Mouse (Mus musculus) liver, embryonic 12.5 days (tissue): ENCODE data around the gene Slc24a3. TPM values are rescaled to one million over a fixed set of nuclear protein-coding genes. Genes with fewer than 3 reads are reported as not detected.

Experiments
- ATAC-seq: fragments of 200-750 bp; cut with Nextera tagmentation; 2 replicates; pipeline ENCODE4 v1.8.0; 2017; ENCODE audit warnings: moderate number of reproducible peaks, mild to moderate bottlenecking, moderate library complexity
- H3K27ac ChIP-seq: fragments of 300-500 bp; sonication (generic); 2 replicates; pipeline ENCODE4 v1.5.1; 2016; ENCODE audit warnings: mild to moderate bottlenecking
- H3K27me3 ChIP-seq: fragments of 300-500 bp; sonication (generic); replicated peaks from 2 replicates; pipeline ENCODE4 v1.6.1; 2016; ENCODE audit warnings: mild to moderate bottlenecking, moderate library complexity
- H3K36me3 ChIP-seq: fragments of 300-500 bp; sonication (generic); 2 replicates; pipeline ENCODE4 v1.6.1; 2016; ENCODE audit warnings: mild to moderate bottlenecking, moderate library complexity
- H3K4me1 ChIP-seq: fragments of 300-500 bp; sonication (generic); 2 replicates; pipeline ENCODE4 v1.6.1; 2016
- H3K4me2 ChIP-seq: fragments of 300-500 bp; sonication (generic); 2 replicates; pipeline ENCODE4 v1.6.1; 2016; ENCODE audit warnings: mild to moderate bottlenecking, moderate library complexity
- H3K4me3 ChIP-seq: fragments of 300-500 bp; sonication (generic); 2 replicates; pipeline ENCODE4 v1.5.1; 2016; ENCODE audit warnings: mild to moderate bottlenecking, moderate library complexity
- H3K9ac ChIP-seq: fragments of 300-500 bp; sonication (generic); 2 replicates; pipeline ENCODE4 v1.6.1; 2016; ENCODE audit warnings: mild to moderate bottlenecking, moderate library complexity
- H3K9me3 ChIP-seq: fragments of 300-500 bp; sonication (generic); replicated peaks from 2 replicates; pipeline ENCODE4 v1.6.1; 2016; ENCODE audit warnings: mild to moderate bottlenecking, moderate library complexity
- WGBS: fragments of 180-500 bp; shearing (Covaris S2); methylation state at CpG from one replicate; pipeline ENCODE4 v1.1.7; 2016; ENCODE audit not compliant: insufficient replicate concordance; 5-methylcytosine and 5-hydroxymethylcytosine counted together
- polyA plus RNA-seq: library from polyadenylated mRNA; unstranded; fragments of >200 nt; fragmentation: Nextera tagmentation; extraction: Ambion mirVana; gene quantifications from 2 replicates; pipeline ENCODE4 v1.2.1, GENCODE M21; 2016

Slc24a3 gene
- polyA plus RNA-seq, 1 experiment from 2014 or later = 1.6 TPM

- Histone ChIP-seq H3K36me3 (no peaks in the 10 kb centered on the region), H3K4me2 (no peak overlapping the region), H3K9me3 (no peaks in the 10 kb centered on the region), H3K27ac (no peak overlapping the region), H3K27me3 (no peaks in the 10 kb centered on the region), H3K4me1 (no peaks in the 10 kb centered on the region), H3K4me3 (no peak overlapping the region), H3K9ac (no peak overlapping the region)
- 69% methylated on average over 1 of the region's 1 CpGs for WGBS
- ATAC-seq = no peak
These were observed 516.6 kb downstream of the Slc24a3 start for GRCm38 (mm10) chr2:145684151-145684550.

- H3K9me3 ChIP-seq = no peaks in the 10 kb centered on the region
- H3K9ac ChIP-seq = no peak overlapping the region
- no peak overlapping the region for H3K4me2 ChIP-seq
- no peaks in the 10 kb centered on the region for H3K27me3 ChIP-seq
- H3K4me1 ChIP-seq = no peaks in the 10 kb centered on the region
- ATAC-seq = no peak
- H3K36me3 ChIP-seq = no peaks in the 10 kb centered on the region
- 32% methylated on average over 8 of the region's 8 CpGs for WGBS
- no peak overlapping the region for H3K4me3 ChIP-seq
- no peak overlapping the region for H3K27ac ChIP-seq
These were observed 517.3 kb downstream of the Slc24a3 start for GRCm38 (mm10) chr2:145684891-145685290.

DNA sequence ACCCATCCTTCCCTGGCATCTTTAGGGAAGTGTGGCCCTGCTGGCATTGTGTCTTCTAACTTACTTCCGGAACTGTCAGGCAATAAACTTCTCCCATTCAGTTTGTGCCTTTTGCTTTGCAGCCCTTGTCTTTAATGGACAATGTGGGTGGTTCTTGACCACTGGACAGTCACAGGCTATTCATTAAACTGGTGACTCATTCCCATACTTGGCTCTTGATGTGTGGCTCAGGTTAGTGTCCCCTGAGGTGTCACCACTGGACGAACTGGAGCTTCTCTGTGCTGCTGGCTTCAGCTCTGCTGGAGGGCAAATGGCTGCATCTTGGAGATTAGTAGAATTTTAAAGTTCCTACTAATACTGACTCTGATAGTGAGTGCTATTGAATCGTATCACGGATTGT lies 518.5 kb downstream of the Slc24a3 start:
- Histone ChIP-seq H3K36me3 (no peaks in the 10 kb centered on the region), H3K4me3 (no peak overlapping the region), H3K9ac (no peak overlapping the region), H3K4me1 (no peaks in the 10 kb centered on the region), H3K27me3 (no peaks in the 10 kb centered on the region), H3K9me3 (no peaks in the 10 kb centered on the region), H3K4me2 (no peak overlapping the region), H3K27ac (no peak overlapping the region)
- WGBS = 63% methylated on average over 4 of the region's 4 CpGs
- no peak for ATAC-seq

GRCm38 (mm10) chr2:145691367-145692009 lies 523.9 kb downstream of the Slc24a3 start:
- Histone ChIP-seq H3K4me3 (no peak overlapping the region), H3K27ac (no peak overlapping the region), H3K9me3 (no peaks in the 10 kb centered on the region), H3K4me2 (no peak overlapping the region), H3K9ac (no peak overlapping the region), H3K27me3 (no peaks in the 10 kb centered on the region), H3K4me1 (no peaks in the 10 kb centered on the region), H3K36me3 (no peaks in the 10 kb centered on the region)
- ATAC-seq = no peak
- 70% methylated on average over 10 of the region's 10 CpGs for WGBS
